Mouse (Mus musculus): Measurements from ENCODE around the gene Sipa1l1. TPM values are rescaled to one million over a fixed set of nuclear protein-coding genes. Genes with fewer than 3 reads are reported as not detected.

The Sipa1l1 gene
- polyA plus RNA-seq (2015; fragmentation: Nextera tagmentation; extraction: Ambion mirVana) = 34.8 and 36.5 TPM in 2 replicates

DNA sequence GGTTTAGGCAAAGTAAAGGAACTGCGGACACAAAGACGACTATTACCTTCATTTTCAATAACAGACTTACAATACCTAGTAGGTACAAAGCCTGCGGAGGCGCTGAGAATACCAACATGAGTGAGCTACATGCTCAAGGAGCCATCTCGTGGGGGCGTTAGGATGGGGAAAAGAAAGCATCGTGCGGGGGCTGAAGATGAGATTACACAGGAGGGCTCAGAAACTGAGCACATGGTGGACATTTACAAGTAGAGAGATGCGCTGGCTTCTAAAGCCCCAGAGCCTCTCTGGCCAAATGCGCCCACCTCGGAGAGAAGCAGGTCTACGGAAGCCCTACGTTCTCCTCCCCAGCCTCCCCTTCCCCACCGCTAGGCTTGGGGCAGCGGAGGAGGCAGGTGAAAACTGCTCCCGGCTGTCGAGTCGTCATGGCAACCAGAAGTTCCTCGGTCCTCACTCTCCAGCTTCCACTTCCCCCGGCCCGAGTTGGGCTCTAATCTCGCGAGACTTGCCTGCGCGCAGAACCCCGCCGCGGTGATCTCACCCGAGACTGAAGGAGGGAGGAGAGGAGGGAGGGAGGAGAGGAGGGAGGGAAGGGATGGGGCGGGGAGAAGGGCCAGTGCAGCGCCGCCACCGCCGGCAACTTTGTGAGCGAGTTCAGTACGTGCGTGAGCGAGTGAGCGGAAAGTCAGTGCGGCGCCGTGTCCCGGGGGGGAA, at the start of gene Sipa1l1:
Sipa1l1 (plus strand) TSS at position 501 of the 714 bp plus-strand sequence.
- no peaks in the 10 kb centered on the region for H3K9me3 ChIP-seq
- H3K27ac ChIP-seq = peak within 1 kb of the TSS; percentile 97
- H3K4me2 ChIP-seq = peak within 1 kb of the TSS; percentile 88
- H3K27me3 ChIP-seq = no peaks in the 10 kb centered on the region
- peak within 1 kb of the TSS; percentile 89 for H3K4me3 ChIP-seq
- WGBS = under 1% methylated on average over 37 of the region's 43 CpGs
- ATAC-seq (ENCODE audit: insufficient number of reproducible peaks, insufficient read depth, low FRiP score, low TSS enrichment, low read depth) = peak; percentile 90
- H3K4me1 ChIP-seq = peaks cover 35% of the 10 kb centered on the region
- no peaks in the 10 kb centered on the region for H3K36me3 ChIP-seq
- peak within 1 kb of the TSS; percentile 96 for H3K9ac ChIP-seq

- WGBS = 68% methylated on average over 10 of the region's 10 CpGs
- Histone ChIP-seq H3K4me3 (no peak overlapping the region), H3K4me2 (no peak overlapping the region), H3K9me3 (no peaks in the 10 kb centered on the region), H3K9ac (no peak overlapping the region), H3K4me1 (peaks cover 9% of the 10 kb centered on the region), H3K36me3 (no peaks in the 10 kb centered on the region), H3K27ac (no peak overlapping the region; the same call in 1 of the 2 replicates), H3K27me3 (no peaks in the 10 kb centered on the region)
- no peak for ATAC-seq (ENCODE audit: insufficient number of reproducible peaks, insufficient read depth, low FRiP score, low TSS enrichment, low read depth)
Observed at GRCm38 (mm10) chr12:82121947-82122346, 47.2 kb upstream of the Sipa1l1 start.

DNA sequence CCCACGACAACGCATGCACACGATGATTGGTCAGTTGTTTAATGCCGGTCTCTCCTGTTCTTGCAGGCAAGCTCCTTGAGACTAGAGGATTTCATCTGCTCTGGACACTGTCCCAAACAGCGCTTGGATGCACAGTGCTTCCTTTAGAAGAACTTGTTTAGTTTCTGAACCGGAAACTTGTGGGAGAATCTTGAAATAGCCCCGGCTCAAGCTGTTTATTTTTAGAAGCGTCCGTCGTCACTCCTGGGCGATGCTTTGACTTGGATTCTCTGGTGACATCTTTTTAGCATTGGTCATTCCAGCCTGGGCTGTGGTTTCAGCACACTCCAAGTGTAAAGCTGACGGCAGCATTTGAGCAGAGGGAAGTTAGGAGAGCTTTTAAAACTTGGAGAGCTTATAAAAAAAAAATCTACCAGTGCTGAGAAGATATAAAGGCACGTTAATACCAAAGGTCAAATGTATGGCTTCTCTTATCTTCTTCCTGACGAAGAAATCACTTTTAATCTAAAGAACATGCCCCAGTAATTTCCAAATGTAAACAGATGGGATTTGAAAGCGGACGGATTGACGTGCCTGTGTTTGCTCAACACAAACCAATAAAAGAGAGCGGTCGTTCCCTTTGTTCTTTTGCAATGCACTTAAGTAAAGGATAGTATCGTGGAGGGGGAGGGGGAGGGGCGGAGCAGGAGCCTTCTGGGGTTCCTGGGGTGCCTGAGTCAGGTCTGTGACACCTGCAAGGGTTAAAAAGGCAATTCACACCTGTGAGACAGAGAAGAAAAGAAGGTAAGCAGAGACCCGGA, 46.5 kb upstream of the Sipa1l1 start:
- no peaks in the 10 kb centered on the region for H3K27me3 ChIP-seq
- H3K4me1 ChIP-seq = peaks cover 9% of the 10 kb centered on the region
- no peaks in the 10 kb centered on the region for H3K9me3 ChIP-seq
- H3K27ac ChIP-seq = no peak overlapping the region; the same call in 1 of the 2 replicates
- H3K4me2 ChIP-seq = peak overlapping the region; percentile 33
- H3K36me3 ChIP-seq = no peaks in the 10 kb centered on the region
- ATAC-seq (ENCODE audit: insufficient number of reproducible peaks, insufficient read depth, low FRiP score, low TSS enrichment, low read depth) = no peak
- no peak overlapping the region for H3K4me3 ChIP-seq
- WGBS = 26% methylated on average over 22 of the region's 22 CpGs
- H3K9ac ChIP-seq = no peak overlapping the region

GRCm38 (mm10) chr12:82126796-82127195, 42.3 kb upstream of the Sipa1l1 start:
- Histone ChIP-seq H3K9ac (no peak overlapping the region), H3K4me1 (peaks cover 14% of the 10 kb centered on the region), H3K27ac (no peak overlapping the region), H3K36me3 (no peaks in the 10 kb centered on the region), H3K9me3 (no peaks in the 10 kb centered on the region), H3K4me3 (no peak overlapping the region), H3K27me3 (no peaks in the 10 kb centered on the region), H3K4me2 (no peak overlapping the region)
- no peak for ATAC-seq (ENCODE audit: insufficient number of reproducible peaks, insufficient read depth, low FRiP score, low TSS enrichment, low read depth)
- WGBS = 60% methylated on average over 3 of the region's 3 CpGs

- Histone ChIP-seq H3K4me3 (no peak overlapping the region), H3K9me3 (no peaks in the 10 kb centered on the region), H3K9ac (no peak overlapping the region), H3K4me1 (no peaks in the 10 kb centered on the region), H3K27me3 (no peaks in the 10 kb centered on the region), H3K27ac (no peak overlapping the region), H3K36me3 (no peaks in the 10 kb centered on the region), H3K4me2 (no peak overlapping the region)
- ATAC-seq (ENCODE audit: insufficient number of reproducible peaks, insufficient read depth, low FRiP score, low TSS enrichment, low read depth) = no peak
- WGBS = 85% methylated on average over 17 of the region's 17 CpGs
Observed at GRCm38 (mm10) chr12:82139234-82140166, 29.6 kb upstream of the Sipa1l1 start.

GRCm38 (mm10) chr12:82143371-82143770, 25.7 kb upstream of the Sipa1l1 start:
- ATAC-seq (ENCODE audit: insufficient number of reproducible peaks, insufficient read depth, low FRiP score, low TSS enrichment, low read depth) = no peak

GRCm38 (mm10) chr12:82145173-82145572, 23.9 kb upstream of the Sipa1l1 start:
- H3K9me3 ChIP-seq = no peaks in the 10 kb centered on the region
- H3K27ac ChIP-seq = no peak overlapping the region
- H3K4me3 ChIP-seq = no peak overlapping the region
- no peaks in the 10 kb centered on the region for H3K27me3 ChIP-seq
- H3K36me3 ChIP-seq = no peaks in the 10 kb centered on the region
- no peak overlapping the region for H3K4me2 ChIP-seq
- no peak for ATAC-seq (ENCODE audit: insufficient number of reproducible peaks, insufficient read depth, low FRiP score, low TSS enrichment, low read depth)
- H3K9ac ChIP-seq = no peak overlapping the region
- H3K4me1 ChIP-seq = peaks cover 10% of the 10 kb centered on the region

More at GRCm38 (mm10) chr12:82143371-82143770, 25.7 kb upstream of the Sipa1l1 start:
- Histone ChIP-seq H3K4me2 (no peak overlapping the region), H3K27ac (no peak overlapping the region), H3K36me3 (no peaks in the 10 kb centered on the region), H3K27me3 (no peaks in the 10 kb centered on the region), H3K9ac (no peak overlapping the region), H3K9me3 (no peaks in the 10 kb centered on the region), H3K4me3 (no peak overlapping the region), H3K4me1 (peaks cover 1% of the 10 kb centered on the region; the same call in 1 of the 2 replicates)
- WGBS = 72% methylated on average over 3 of the region's 3 CpGs

- Histone ChIP-seq H3K36me3 (no peaks in the 10 kb centered on the region), H3K9me3 (no peaks in the 10 kb centered on the region), H3K4me2 (no peak overlapping the region), H3K9ac (no peak overlapping the region), H3K4me3 (no peak overlapping the region), H3K27me3 (no peaks in the 10 kb centered on the region), H3K27ac (no peak overlapping the region), H3K4me1 (peaks cover 10% of the 10 kb centered on the region)
- no peak for ATAC-seq (ENCODE audit: insufficient number of reproducible peaks, insufficient read depth, low FRiP score, low TSS enrichment, low read depth)
- 82% methylated on average over 12 of the region's 12 CpGs for WGBS
Observed at GRCm38 (mm10) chr12:82147021-82147693, 22.0 kb upstream of the Sipa1l1 start.

DNA sequence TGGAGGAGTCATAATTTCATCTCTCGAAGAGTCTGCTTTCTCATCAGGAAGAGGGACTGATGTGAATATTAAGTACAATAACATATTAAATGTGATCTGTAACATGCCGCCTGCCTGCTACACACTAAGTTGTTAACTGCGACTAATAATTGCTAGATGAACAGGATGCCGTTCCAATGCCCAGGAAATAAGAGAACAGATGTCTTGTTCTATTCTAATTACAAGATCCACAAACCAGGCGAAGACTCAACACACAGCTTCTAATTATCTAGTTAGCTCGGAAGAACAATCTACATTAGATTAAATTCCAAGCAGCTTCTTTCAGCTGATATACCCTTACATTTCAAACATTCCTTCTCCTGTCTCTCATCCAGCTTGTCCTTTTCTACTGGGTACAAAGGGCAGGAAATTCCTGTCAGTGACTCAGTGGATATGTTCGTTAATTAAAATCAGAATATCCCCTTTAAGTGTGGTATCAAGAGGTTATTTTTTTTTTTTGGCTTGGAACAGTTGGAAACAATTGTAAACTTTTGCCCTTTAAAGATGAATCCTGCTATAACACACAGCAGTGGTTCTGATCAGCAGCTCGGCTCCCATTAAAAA, 20.7 kb upstream of the Sipa1l1 start:
- H3K27me3 ChIP-seq = no peaks in the 10 kb centered on the region
- no peak overlapping the region for H3K4me2 ChIP-seq
- peaks cover 10% of the 10 kb centered on the region for H3K4me1 ChIP-seq
- no peak overlapping the region for H3K4me3 ChIP-seq
- no peak overlapping the region for H3K9ac ChIP-seq
- H3K36me3 ChIP-seq = no peaks in the 10 kb centered on the region
- WGBS = 38% methylated on average over 8 of the region's 8 CpGs
- H3K9me3 ChIP-seq = no peaks in the 10 kb centered on the region
- H3K27ac ChIP-seq = no peak overlapping the region
- ATAC-seq (ENCODE audit: insufficient number of reproducible peaks, insufficient read depth, low FRiP score, low TSS enrichment, low read depth) = no peak

GRCm38 (mm10) chr12:82151019-82151418, 18.1 kb upstream of the Sipa1l1 start:
- WGBS = 84% methylated on average over 2 of the region's 2 CpGs
- Histone ChIP-seq H3K27ac (no peak overlapping the region), H3K9me3 (no peaks in the 10 kb centered on the region), H3K36me3 (no peaks in the 10 kb centered on the region), H3K4me2 (no peak overlapping the region), H3K9ac (no peak overlapping the region), H3K4me1 (peaks cover 10% of the 10 kb centered on the region), H3K4me3 (no peak overlapping the region), H3K27me3 (no peaks in the 10 kb centered on the region)
- ATAC-seq (ENCODE audit: insufficient number of reproducible peaks, insufficient read depth, low FRiP score, low TSS enrichment, low read depth) = no peak
